Mouse (Mus musculus) hindbrain, embryonic 12.5 days (tissue): ENCODE results near the gene Rabgap1l. TPM values are rescaled to one million over a fixed set of nuclear protein-coding genes. Genes with fewer than 3 reads are reported as not detected.

Source experiments
- ATAC-seq: fragments of 200-750 bp; cut with Nextera tagmentation; 2 replicates; pipeline ENCODE4 v1.8.0; 2017; ENCODE audit warnings: moderate TSS enrichment; ENCODE audit not compliant: low FRiP score
- H3K27ac ChIP-seq: fragments of 300-500 bp; sonication (generic); 2 replicates; pipeline ENCODE4 v1.5.1; 2016; ENCODE audit warnings: mild to moderate bottlenecking
- H3K27me3 ChIP-seq: fragments of 300-500 bp; sonication (generic); 2 replicates; pipeline ENCODE4 v1.6.1; 2016; ENCODE audit warnings: mild to moderate bottlenecking
- H3K36me3 ChIP-seq: fragments of 300-500 bp; sonication (generic); 2 replicates; pipeline ENCODE4 v1.6.1; 2016; ENCODE audit warnings: mild to moderate bottlenecking
- H3K4me1 ChIP-seq: fragments of 300-500 bp; sonication (generic); 2 replicates; pipeline ENCODE4 v1.6.1; 2016
- H3K4me2 ChIP-seq: fragments of 300-500 bp; sonication (generic); replicated peaks from 2 replicates; pipeline ENCODE4 v1.6.1; 2016; ENCODE audit warnings: mild to moderate bottlenecking
- H3K4me3 ChIP-seq: fragments of 300-500 bp; sonication (generic); 2 replicates; pipeline ENCODE4 v1.5.1; 2016; ENCODE audit warnings: mild to moderate bottlenecking
- H3K9ac ChIP-seq: fragments of 300-500 bp; sonication (generic); 2 replicates; pipeline ENCODE4 v1.6.1; 2016; ENCODE audit warnings: mild to moderate bottlenecking, moderate library complexity
- H3K9me3 ChIP-seq: fragments of 300-500 bp; sonication (generic); replicated peaks from 2 replicates; pipeline ENCODE4 v1.6.1; 2016; ENCODE audit warnings: mild to moderate bottlenecking
- WGBS: fragments of 180-500 bp; shearing (Covaris S2); methylation state at CpG from one replicate; pipeline ENCODE4 v1.1.7; 2016; 5-methylcytosine and 5-hydroxymethylcytosine counted together
- polyA plus RNA-seq: library from polyadenylated mRNA; unstranded; fragments of >200 nt; fragmentation: Nextera tagmentation; extraction: Ambion mirVana; gene quantifications from 2 replicates; pipeline ENCODE4 v1.2.1, GENCODE M21; 2016

Rabgap1l gene
- polyA plus RNA-seq, 1 experiment from 2014 or later = 20.5 TPM

DNA sequence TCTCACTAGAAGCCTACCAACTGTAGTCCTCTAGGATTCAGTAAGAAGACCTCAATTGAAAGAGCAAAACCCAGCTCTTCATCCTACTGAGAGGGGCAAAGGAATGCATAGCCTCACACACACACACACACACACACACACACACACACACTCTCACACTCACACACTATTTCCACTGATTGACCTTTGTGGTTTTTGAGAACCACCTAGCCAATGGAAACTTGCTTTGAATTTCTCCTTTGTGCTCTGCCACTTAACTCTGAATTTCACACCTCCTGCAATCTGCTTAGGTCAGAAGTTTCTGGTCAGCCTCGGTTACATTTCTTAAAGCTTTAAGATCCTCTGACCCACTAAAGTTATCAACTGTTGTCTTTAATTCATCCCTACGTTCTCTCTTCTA, 12.3 kb upstream of the Rabgap1l start:
- Histone ChIP-seq H3K36me3 (no peaks in the 10 kb centered on the region), H3K4me3 (no peak overlapping the region), H3K4me1 (no peaks in the 10 kb centered on the region), H3K9ac (no peak overlapping the region), H3K4me2 (no peak overlapping the region), H3K27ac (no peak overlapping the region), H3K27me3 (no peaks in the 10 kb centered on the region), H3K9me3 (no peaks in the 10 kb centered on the region)
- ATAC-seq = no peak
- 80% methylated on average over 2 of the region's 2 CpGs for WGBS

DNA sequence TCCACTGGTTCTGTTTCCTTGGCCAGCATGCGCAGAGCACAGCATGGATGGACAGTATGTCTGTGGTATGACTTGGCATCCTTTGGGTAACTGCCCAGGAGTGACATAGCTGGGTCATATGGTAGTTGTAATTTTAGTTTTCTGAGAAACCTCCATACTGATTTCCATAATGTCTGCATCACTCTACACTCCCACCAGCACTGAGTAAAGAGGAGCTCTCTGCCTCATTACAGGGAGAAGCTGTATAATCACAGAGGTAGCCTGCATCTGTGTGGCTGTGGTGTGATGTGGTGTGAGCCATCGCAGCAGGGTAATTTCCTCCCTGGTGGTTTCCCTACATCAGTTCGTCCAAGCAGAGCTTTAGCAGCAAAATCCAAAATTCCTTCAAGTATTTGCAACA, 7.0 kb upstream of the Rabgap1l start:
- no peaks in the 10 kb centered on the region for H3K4me1 ChIP-seq
- H3K4me2 ChIP-seq = no peak overlapping the region
- 75% methylated on average over 3 of the region's 3 CpGs for WGBS
- ATAC-seq = no peak
- no peak overlapping the region for H3K27ac ChIP-seq
- no peak overlapping the region for H3K4me3 ChIP-seq
- H3K36me3 ChIP-seq = no peaks in the 10 kb centered on the region
- H3K9ac ChIP-seq = no peak overlapping the region
- no peaks in the 10 kb centered on the region for H3K27me3 ChIP-seq
- no peaks in the 10 kb centered on the region for H3K9me3 ChIP-seq

DNA sequence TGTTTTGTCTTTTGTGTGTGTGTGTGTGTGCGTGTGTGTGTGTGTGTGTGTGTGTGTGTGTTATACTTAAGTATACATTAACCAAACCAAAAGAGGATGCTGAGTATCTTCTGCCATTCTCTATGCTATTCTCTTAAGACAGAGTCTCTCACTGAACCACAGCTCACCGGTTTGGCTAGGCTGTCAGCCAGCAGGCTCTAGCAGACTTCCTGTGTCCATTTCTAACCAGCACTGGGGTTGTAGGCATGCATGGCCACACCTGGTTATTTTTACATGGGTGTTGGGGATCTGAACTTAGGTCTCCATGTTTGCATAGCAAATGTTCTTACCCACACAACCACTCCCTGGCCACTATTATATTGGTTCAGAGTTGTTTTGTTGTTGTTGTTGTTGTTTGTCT, 2.0 kb upstream of the Rabgap1l start:
- H3K4me1 ChIP-seq = peaks cover 8% of the 10 kb centered on the region; the same call in 1 of the 2 replicates
- no peaks in the 10 kb centered on the region for H3K36me3 ChIP-seq
- no peak for ATAC-seq
- no peak overlapping the region for H3K9ac ChIP-seq
- H3K9me3 ChIP-seq = no peaks in the 10 kb centered on the region
- no peak overlapping the region for H3K4me3 ChIP-seq
- H3K27ac ChIP-seq = no peak overlapping the region
- H3K4me2 ChIP-seq = no peak overlapping the region
- 85% methylated on average over 2 of the region's 2 CpGs for WGBS
- H3K27me3 ChIP-seq = no peaks in the 10 kb centered on the region

DNA sequence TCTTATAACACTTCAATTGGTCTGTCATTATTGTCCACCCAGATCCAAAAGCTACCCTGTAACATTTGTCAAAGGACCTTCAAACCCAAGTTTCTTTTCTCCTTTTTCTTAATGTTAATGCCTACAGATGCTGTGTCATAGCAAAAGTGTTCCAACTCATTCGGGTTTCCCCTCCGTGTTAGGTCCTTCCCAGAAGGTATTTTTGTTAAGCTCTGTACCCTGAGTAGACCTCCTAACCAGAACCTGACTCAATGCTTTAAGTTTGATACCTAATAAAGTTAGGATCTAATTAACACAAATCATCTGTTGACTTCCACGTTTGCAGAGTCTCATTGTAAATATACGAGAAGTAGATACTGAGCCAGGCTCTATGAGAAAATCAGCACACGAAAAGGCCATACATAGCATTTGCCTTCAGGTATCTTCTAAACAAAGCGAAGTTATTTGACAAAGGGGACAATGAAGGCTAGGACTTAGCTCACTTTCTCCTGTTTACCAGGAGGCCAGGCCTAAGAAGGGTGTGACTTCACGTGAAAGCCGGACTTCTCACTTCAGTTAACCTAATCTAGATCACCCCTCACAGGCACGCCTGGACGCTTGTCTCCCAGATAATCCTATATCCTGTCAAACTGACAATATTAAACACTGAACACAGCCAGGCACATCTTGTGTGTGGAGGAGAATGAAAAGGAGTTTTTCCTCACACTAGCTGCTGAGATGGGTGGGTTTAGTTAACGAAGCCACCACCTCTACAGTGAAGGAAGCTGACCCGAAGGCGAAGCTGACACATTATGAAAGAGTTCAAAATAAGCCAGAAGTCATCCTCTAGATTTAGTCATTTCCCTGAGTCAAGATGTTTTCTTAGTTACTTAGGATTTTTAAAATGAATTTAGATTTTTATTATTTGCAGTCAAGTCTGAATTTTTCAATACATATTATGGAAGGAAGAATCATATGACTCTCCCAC, 1.1 kb upstream of the Rabgap1l start:
- ATAC-seq = no peak
- no peak overlapping the region for H3K9ac ChIP-seq
- 86% methylated on average over 13 of the region's 13 CpGs for WGBS
- H3K27ac ChIP-seq = no peak overlapping the region
- H3K9me3 ChIP-seq = no peaks in the 10 kb centered on the region
- H3K4me3 ChIP-seq = no peak overlapping the region
- H3K36me3 ChIP-seq = no peaks in the 10 kb centered on the region
- peaks cover 8% of the 10 kb centered on the region; the same call in 1 of the 2 replicates for H3K4me1 ChIP-seq
- no peak overlapping the region for H3K4me2 ChIP-seq
- no peaks in the 10 kb centered on the region for H3K27me3 ChIP-seq

DNA sequence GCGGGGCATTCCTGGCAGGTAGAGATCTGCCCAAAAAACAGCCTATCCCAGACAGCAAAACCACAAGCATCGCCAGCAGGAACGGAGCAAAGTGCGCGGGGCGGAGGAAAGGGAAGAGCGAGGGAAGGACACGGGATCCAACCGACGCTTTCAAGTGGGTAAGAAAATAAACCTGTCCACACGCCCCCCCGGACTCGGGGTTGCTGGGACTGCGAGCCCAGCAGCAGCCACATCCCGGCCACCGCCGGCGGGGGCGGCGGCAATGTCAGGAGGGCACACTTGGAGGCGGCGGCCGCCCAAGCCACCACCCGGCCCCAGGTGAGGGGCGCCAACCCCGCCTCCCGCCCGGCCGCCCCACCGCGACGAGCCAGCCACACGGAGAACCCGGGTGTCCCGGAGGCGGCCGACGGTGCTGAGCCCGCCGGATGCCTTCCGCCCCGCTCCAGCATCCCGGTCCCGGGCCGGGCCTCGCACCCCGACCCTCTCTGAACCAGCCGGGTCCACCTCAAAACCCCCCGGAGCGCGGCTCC, 790 bp downstream of the Rabgap1l start:
- peak overlapping the region; percentile 68 for H3K27ac ChIP-seq
- peak overlapping the region; percentile 91 for H3K4me3 ChIP-seq
- peak overlapping the region; percentile 96 for H3K4me2 ChIP-seq
- H3K36me3 ChIP-seq = no peaks in the 10 kb centered on the region
- ATAC-seq = peak; percentile 85
- 0% methylated on average over 35 of the region's 51 CpGs for WGBS
- no peaks in the 10 kb centered on the region for H3K27me3 ChIP-seq
- H3K9ac ChIP-seq = peak overlapping the region; percentile 91
- no peaks in the 10 kb centered on the region for H3K9me3 ChIP-seq
- H3K4me1 ChIP-seq = peaks cover 8% of the 10 kb centered on the region; the same call in 1 of the 2 replicates

DNA sequence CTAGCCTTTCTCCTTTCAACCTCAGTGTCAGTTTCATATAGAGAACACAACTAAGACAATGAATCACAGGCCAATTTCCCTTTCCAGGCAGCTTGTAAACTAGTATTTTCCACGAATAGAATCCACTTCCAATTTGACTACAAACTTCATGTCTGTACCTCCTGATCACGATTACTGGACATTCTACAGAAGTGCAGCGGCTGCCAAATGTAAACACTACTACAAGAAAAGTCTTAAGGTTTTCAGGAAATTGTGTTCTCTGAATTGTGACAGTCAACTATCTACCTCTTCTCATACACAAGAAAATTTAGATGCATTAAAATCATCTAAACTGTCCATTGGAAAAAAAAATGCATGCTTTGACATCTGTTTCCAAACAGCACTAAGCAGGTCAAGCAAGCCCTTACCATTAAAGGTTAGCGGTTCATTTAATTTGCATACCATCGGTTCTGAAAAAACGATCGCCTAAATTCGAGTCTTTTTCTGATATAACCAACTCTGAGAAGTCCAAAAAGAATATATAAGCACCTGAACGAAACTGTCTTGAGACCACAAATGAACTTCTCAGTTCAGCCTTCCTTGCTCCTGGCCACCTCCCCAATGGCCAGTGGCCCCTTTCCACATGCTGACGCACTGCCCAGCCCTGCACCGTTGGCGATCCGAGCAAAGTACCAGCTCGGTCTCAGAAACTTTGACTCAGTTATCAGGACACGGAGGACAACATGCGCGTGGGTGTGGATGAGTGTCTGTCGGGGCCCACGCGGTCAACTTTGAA, 1.4 kb downstream of the Rabgap1l start:
- peak overlapping the region; percentile 91 for H3K9ac ChIP-seq
- 11% methylated on average over 20 of the region's 20 CpGs for WGBS
- peak overlapping the region; percentile 96 for H3K4me2 ChIP-seq
- H3K27me3 ChIP-seq = no peaks in the 10 kb centered on the region
- H3K4me3 ChIP-seq = peak overlapping the region; percentile 91
- ATAC-seq = peak; percentile 24; the same call in 1 of the 2 replicates
- H3K27ac ChIP-seq = no peak overlapping the region
- no peaks in the 10 kb centered on the region for H3K36me3 ChIP-seq
- peaks cover 8% of the 10 kb centered on the region; the same call in 1 of the 2 replicates for H3K4me1 ChIP-seq
- no peaks in the 10 kb centered on the region for H3K9me3 ChIP-seq

DNA sequence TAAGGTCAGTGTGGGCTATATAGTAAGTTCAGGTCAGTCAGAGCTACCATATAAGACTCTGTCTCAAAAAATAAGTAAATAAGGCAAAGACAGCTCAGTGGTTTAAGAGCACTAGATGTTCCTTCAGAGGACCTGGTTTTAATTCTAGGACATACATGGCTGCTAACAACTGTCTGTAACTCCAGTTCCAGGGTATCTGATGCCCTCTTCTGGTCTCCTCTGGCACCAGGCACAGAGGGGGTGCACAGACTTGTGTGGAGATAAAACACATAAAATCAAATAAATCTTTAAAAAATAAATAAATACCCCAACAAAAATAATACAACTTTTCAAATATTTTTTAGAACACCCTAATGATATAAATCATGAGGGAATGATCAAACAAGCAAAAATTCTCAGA, 2.4 kb downstream of the Rabgap1l start:
- Histone ChIP-seq H3K27me3 (no peaks in the 10 kb centered on the region), H3K4me2 (no peak overlapping the region), H3K4me3 (no peak overlapping the region), H3K4me1 (peaks cover 8% of the 10 kb centered on the region; the same call in 1 of the 2 replicates), H3K9ac (no peak overlapping the region), H3K27ac (no peak overlapping the region), H3K36me3 (no peaks in the 10 kb centered on the region), H3K9me3 (no peaks in the 10 kb centered on the region)
- no peak for ATAC-seq

DNA sequence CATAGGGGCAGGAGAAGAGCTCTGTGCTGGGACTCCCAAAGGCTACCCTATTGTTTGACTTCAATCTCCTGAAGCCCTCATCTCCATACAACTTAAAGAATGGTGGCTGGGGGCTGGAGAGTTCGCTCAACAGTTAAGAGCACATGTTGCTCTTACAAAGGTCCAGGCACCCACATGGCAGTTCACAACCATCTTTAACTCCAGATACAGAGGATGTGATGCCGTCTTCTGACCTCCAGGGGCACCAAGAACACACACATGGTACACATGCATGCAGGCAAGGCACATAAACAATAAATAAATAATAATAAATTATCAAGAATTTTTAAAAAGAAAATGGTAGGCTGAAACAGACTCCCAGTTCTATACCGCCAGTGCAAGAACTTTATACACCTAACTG, 3.1 kb downstream of the Rabgap1l start:
- Histone ChIP-seq H3K4me3 (no peak overlapping the region), H3K4me1 (peaks cover 8% of the 10 kb centered on the region; the same call in 1 of the 2 replicates), H3K4me2 (no peak overlapping the region), H3K27ac (no peak overlapping the region), H3K36me3 (no peaks in the 10 kb centered on the region), H3K9me3 (no peaks in the 10 kb centered on the region), H3K9ac (no peak overlapping the region), H3K27me3 (no peaks in the 10 kb centered on the region)
- WGBS = 82% methylated on average over 3 of the region's 3 CpGs
- ATAC-seq = no peak

DNA sequence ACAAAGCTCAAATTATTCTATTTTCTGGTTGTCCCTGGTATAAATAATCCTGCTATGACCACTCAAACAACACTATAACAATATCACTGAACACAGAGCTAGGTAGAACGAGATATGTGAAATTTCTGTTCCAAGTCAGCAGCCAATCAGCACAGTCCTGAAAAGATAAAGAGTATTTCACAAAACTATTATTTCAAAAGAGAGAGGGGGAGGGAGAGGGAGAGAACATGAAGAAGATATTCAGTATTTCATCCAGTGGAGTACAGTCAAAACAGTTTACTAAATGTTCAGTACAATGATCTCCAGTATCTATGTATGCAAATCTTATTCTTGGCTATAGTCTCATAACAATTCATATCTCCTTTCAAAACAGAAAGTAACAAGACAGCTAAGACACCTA, 5.1 kb downstream of the Rabgap1l start:
- H3K36me3 ChIP-seq = no peaks in the 10 kb centered on the region
- ATAC-seq = no peak
- H3K4me2 ChIP-seq = no peak overlapping the region
- H3K4me3 ChIP-seq = no peak overlapping the region
- WGBS = 93% methylated on average over 1 of the region's 1 CpGs
- no peak overlapping the region for H3K27ac ChIP-seq
- peaks cover 8% of the 10 kb centered on the region; the same call in 1 of the 2 replicates for H3K4me1 ChIP-seq
- H3K27me3 ChIP-seq = no peaks in the 10 kb centered on the region
- H3K9me3 ChIP-seq = no peaks in the 10 kb centered on the region
- H3K9ac ChIP-seq = no peak overlapping the region

DNA sequence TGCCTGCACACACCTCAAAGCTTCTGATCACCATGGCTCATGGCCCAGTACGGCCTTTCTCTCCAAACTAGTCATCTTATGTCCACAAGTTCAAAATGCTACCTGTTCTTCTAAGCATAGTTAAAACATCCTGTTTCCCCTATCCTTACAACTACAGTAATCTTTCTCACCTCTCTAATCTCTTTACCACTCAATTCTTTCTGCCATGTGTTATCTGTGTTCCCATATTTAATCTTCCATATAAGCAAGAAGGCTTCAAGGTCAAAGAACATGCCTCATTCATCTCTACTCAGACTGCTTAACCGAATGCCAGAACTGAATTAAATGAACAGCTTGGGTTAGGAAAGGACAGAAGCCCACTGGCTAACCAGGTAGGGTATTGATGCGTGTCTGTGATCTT, 5.8 kb downstream of the Rabgap1l start:
- 83% methylated on average over 3 of the region's 3 CpGs for WGBS
- no peaks in the 10 kb centered on the region for H3K36me3 ChIP-seq
- H3K4me2 ChIP-seq = no peak overlapping the region
- H3K4me1 ChIP-seq = peaks cover 8% of the 10 kb centered on the region; the same call in 1 of the 2 replicates
- H3K4me3 ChIP-seq = no peak overlapping the region
- H3K27ac ChIP-seq = no peak overlapping the region
- ATAC-seq = no peak
- H3K9me3 ChIP-seq = no peaks in the 10 kb centered on the region
- no peaks in the 10 kb centered on the region for H3K27me3 ChIP-seq
- H3K9ac ChIP-seq = no peak overlapping the region

DNA sequence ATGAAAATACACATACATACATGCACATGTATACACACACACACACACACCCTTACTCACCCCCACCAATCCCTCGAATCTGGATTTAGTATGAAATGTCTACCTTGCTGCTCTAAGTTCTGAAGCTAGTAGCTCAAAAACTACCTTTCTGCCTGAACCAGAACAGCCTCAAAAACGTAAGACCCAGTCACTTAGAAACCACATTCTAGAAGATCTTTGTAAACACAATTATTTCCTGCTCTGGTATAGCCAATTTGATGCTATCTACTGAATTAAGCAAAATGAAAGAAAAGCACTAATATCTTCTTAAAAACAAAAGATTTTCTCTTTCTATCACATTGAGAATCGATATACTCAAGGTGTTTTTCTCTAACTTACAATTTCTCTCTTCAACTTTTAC, 6.4 kb downstream of the Rabgap1l start:
- WGBS = 96% methylated on average over 3 of the region's 3 CpGs
- Histone ChIP-seq H3K4me1 (peaks cover 3% of the 10 kb centered on the region; the same call in 1 of the 2 replicates), H3K4me3 (no peak overlapping the region), H3K4me2 (no peak overlapping the region), H3K9me3 (no peaks in the 10 kb centered on the region), H3K36me3 (no peaks in the 10 kb centered on the region), H3K27ac (no peak overlapping the region), H3K9ac (no peak overlapping the region), H3K27me3 (no peaks in the 10 kb centered on the region)
- ATAC-seq = no peak

DNA sequence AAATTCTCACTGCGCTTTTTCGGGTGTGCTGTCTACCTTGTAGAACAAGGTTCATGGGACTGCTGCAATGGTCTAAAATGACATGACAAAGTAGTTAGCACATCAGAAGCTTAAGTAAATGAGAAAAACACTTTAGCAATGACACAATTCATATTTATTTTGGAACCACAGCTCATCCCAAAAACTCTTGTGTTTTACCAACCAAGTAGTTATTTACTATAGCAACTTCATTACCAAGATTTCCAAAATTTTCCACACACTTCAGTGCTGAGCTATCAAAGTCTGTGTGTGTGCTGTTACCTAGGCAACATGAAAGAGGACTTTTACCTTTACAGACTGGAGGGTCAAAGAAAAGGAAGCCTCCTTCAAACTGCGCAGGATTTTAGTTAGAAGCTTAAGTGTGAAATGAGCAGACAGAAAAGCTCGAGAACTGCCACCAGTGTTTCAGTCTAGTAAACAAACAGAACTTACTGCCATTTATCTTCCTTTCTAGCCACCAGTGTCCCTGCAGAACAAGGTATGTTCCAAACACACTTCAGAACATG, 7.3 kb downstream of the Rabgap1l start:
- no peak for ATAC-seq
- no peak overlapping the region for H3K27ac ChIP-seq
- no peaks in the 10 kb centered on the region for H3K9me3 ChIP-seq
- no peaks in the 10 kb centered on the region for H3K36me3 ChIP-seq
- no peaks in the 10 kb centered on the region for H3K4me1 ChIP-seq
- H3K27me3 ChIP-seq = no peaks in the 10 kb centered on the region
- WGBS = 79% methylated on average over 4 of the region's 4 CpGs
- no peak overlapping the region for H3K9ac ChIP-seq
- no peak overlapping the region for H3K4me2 ChIP-seq
- no peak overlapping the region for H3K4me3 ChIP-seq
